Comparison of ENCODE assay signal across 11 mouse cellular contexts in genomic region chr2:168926257-168926810, GRCm38 (mm10). TPM values are rescaled to one million over a fixed set of nuclear protein-coding genes. Genes with fewer than 3 reads are reported as not detected.
DNase-seq lines count a peak whose midpoint lies in the region; TF ChIP-seq lines count a peak whose summit lies in the region.
"Had no signal": no experiment of that assay in that cellular context is flagged by ENCODE, and none has a peak within 500 bp of the region (broad histone marks: within the 10 kb centered on the region; RNA-seq: fewer than 3 reads in every experiment).

No protein-coding gene starts in this region.

- TF ChIP-seq POLR2A in cortical plate, adult 2 months (IDR thresholded peaks at IDR 0.05; ENCODE audit: extremely low read depth, insufficient read depth, low read length) = peak; percentile 39; the same call in 1 of the 2 replicates

- H3K4me1 ChIP-seq in cortical plate, adult 2 months (ENCODE audit: control insufficient read depth, insufficient read depth, low read length) = no peaks in the 10 kb centered on the region
- H3K4me1 ChIP-seq: embryonic facial prominence, embryonic 12.5 days had no signal

- no peak for TF ChIP-seq CTCF in cortical plate, adult 2 months (IDR thresholded peaks at IDR 0.05; ENCODE audit: extremely low read depth, insufficient read depth, low read length)

- H3K4me3 ChIP-seq in cortical plate, adult 2 months (ENCODE audit: insufficient read depth, low read length) = no peak overlapping the region
- H3K4me3 ChIP-seq: embryonic facial prominence, embryonic 12.5 days had no signal

- DNase-seq in cerebellum, adult 18-20 months = peak; percentile 31
- no peak for DNase-seq in cerebellum, postnatal 4 days (ENCODE audit: low spot score in 2 of 2)
- DNase-seq in layer of hippocampus, postnatal 25 days (ENCODE audit: extremely low spot score in 1 of 2, low spot score in 1 of 2) = peak; percentile 42 to 58
- peak; percentile 78 for DNase-seq in right cerebral cortex, postnatal 14 days
- DNase-seq in retina, postnatal 1 day = no peak
- no peak for DNase-seq in urinary bladder, postnatal 4 days (ENCODE audit: low spot score in 2 of 2)
- no peak for DNase-seq in gastrocnemius, postnatal 25 days
- DNase-seq: gastrocnemius, postnatal 10 days had no signal

- no peak overlapping the region for H3K27ac ChIP-seq in cortical plate, adult 2 months (ENCODE audit: insufficient read depth, low read length)
- H3K27ac ChIP-seq: embryonic facial prominence, embryonic 12.5 days; macrophage had no signal

RNA-seq across cellular contexts. Expression of gene Zfp64, which starts 29.1 kb away (rescaled TPM):
- polyA plus RNA-seq in cortical plate, adult 2 months (2012; rRNA removed) = 18.9 TPM in 2 replicates
- 10 to 100 TPM; 17.3 to 19.0 TPM for total RNA-seq in layer of hippocampus, postnatal 25 days (2021)
- 1 to 10 TPM; 6.1 to 6.3 TPM for total RNA-seq in gastrocnemius, postnatal 25 days (2021)

Comparison
In these comparisons a context has a peak if more than half of its experiments do, and no peak if none do; other contexts are left out.
1. DNase-seq: peak in cerebellum, adult 18-20 months (2 of 2), layer of hippocampus, postnatal 25 days (2 of 2) and right cerebral cortex, postnatal 14 days (single experiment); none in cerebellum, postnatal 4 days (0 of 2), retina, postnatal 1 day (single experiment), urinary bladder, postnatal 4 days (0 of 2) and gastrocnemius, postnatal 25 days (single experiment).